Mouse (Mus musculus) liver, embryonic 12.5 days (tissue): ENCODE data around the gene Cdip1. TPM values are rescaled to one million over a fixed set of nuclear protein-coding genes. Genes with fewer than 3 reads are reported as not detected.
A peak's percentile ranks its signal among the peaks of the same experiment; 100 is the strongest.
"Not testable (repeated sequence)": the region's sequence is repeated elsewhere in the genome, so short reads cannot be mapped to it uniquely, and the experiment has no call there.

Experiments used
- ATAC-seq: fragments of 200-750 bp; cut with Nextera tagmentation; 2 replicates; pipeline ENCODE4 v1.8.0; 2017; ENCODE audit warnings: moderate number of reproducible peaks, mild to moderate bottlenecking, moderate library complexity
- H3K27ac ChIP-seq: fragments of 300-500 bp; sonication (generic); 2 replicates; pipeline ENCODE4 v1.5.1; 2016; ENCODE audit warnings: mild to moderate bottlenecking
- H3K27me3 ChIP-seq: fragments of 300-500 bp; sonication (generic); replicated peaks from 2 replicates; pipeline ENCODE4 v1.6.1; 2016; ENCODE audit warnings: mild to moderate bottlenecking, moderate library complexity
- H3K36me3 ChIP-seq: fragments of 300-500 bp; sonication (generic); 2 replicates; pipeline ENCODE4 v1.6.1; 2016; ENCODE audit warnings: mild to moderate bottlenecking, moderate library complexity
- H3K4me1 ChIP-seq: fragments of 300-500 bp; sonication (generic); 2 replicates; pipeline ENCODE4 v1.6.1; 2016
- H3K4me2 ChIP-seq: fragments of 300-500 bp; sonication (generic); 2 replicates; pipeline ENCODE4 v1.6.1; 2016; ENCODE audit warnings: mild to moderate bottlenecking, moderate library complexity
- H3K4me3 ChIP-seq: fragments of 300-500 bp; sonication (generic); 2 replicates; pipeline ENCODE4 v1.5.1; 2016; ENCODE audit warnings: mild to moderate bottlenecking, moderate library complexity
- H3K9ac ChIP-seq: fragments of 300-500 bp; sonication (generic); 2 replicates; pipeline ENCODE4 v1.6.1; 2016; ENCODE audit warnings: mild to moderate bottlenecking, moderate library complexity
- H3K9me3 ChIP-seq: fragments of 300-500 bp; sonication (generic); replicated peaks from 2 replicates; pipeline ENCODE4 v1.6.1; 2016; ENCODE audit warnings: mild to moderate bottlenecking, moderate library complexity
- WGBS: fragments of 180-500 bp; shearing (Covaris S2); methylation state at CpG from one replicate; pipeline ENCODE4 v1.1.7; 2016; ENCODE audit not compliant: insufficient replicate concordance; 5-methylcytosine and 5-hydroxymethylcytosine counted together
- polyA plus RNA-seq: library from polyadenylated mRNA; unstranded; fragments of >200 nt; fragmentation: Nextera tagmentation; extraction: Ambion mirVana; gene quantifications from 2 replicates; pipeline ENCODE4 v1.2.1, GENCODE M21; 2016

Cdip1 gene
- polyA plus RNA-seq, 1 experiment from 2014 or later = 25.7 TPM

DNA sequence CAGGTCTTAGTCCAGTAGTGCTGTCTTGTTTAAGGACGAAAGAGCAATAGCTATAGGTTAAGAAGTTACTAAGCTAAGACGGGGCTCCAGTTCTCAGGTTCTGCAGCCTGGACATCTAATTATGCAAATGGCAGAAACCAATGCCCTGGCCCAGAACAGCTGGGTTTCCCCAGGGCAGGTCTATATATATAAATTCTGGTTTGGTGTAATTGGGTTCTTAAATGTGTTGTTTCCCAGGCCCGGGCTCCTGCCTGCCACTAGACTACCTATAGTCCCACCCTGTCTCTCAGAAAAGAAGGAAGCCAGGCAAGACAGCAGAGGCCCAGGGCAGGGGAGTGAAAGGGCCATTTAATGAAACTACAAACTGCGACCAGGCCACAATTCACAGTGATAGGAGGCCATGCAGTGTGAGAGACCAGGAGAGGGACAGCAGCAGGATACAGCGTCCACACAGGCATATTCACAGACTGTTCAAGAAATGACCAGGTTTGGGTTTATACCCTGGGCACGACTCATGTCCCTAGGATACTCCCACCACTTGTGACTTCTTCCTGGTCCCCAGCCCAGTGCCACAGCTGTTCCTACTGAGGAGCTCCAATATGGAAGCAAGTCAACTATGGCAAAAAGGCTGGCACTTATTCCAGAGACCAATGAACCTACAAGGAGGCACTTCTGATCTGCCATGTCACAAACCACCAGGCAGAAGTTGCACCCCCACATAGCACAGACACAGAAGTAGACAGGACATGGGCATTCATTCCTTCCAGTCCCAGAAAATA is 22.9 kb downstream of the Cdip1 start:
- H3K9me3 ChIP-seq = no peaks in the 10 kb centered on the region
- H3K4me3 ChIP-seq = no peak overlapping the region
- no peak for ATAC-seq
- 68% methylated on average over 6 of the region's 6 CpGs for WGBS
- no peaks in the 10 kb centered on the region for H3K27me3 ChIP-seq
- H3K4me2 ChIP-seq = no peak overlapping the region
- no peak overlapping the region for H3K9ac ChIP-seq
- H3K27ac ChIP-seq = no peak overlapping the region
- H3K36me3 ChIP-seq = peaks cover 85% of the 10 kb centered on the region
- H3K4me1 ChIP-seq = no peaks in the 10 kb centered on the region

DNA sequence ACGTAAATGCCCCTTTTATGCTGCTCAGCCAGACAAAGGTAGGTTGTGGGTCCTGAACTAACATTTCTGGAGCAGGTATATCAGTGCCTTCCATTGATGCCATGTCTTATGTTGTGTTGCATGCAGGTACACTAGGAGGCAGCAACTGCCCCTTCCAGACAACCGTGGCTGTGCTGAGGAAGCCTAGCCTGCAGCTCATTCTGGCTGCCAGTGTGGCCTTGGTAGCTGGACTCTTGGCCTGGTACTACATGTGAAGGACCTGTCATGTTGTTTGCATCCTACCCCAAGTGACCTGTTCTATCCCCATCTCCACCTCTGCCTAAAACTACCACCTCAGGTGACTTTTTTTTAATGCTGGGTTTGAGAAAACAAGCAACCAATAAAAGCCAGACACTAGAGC is 24.2 kb downstream of the Cdip1 start:
- H3K36me3 ChIP-seq = peaks cover 81% of the 10 kb centered on the region
- H3K27ac ChIP-seq = no peak overlapping the region
- no peak for ATAC-seq

DNA sequence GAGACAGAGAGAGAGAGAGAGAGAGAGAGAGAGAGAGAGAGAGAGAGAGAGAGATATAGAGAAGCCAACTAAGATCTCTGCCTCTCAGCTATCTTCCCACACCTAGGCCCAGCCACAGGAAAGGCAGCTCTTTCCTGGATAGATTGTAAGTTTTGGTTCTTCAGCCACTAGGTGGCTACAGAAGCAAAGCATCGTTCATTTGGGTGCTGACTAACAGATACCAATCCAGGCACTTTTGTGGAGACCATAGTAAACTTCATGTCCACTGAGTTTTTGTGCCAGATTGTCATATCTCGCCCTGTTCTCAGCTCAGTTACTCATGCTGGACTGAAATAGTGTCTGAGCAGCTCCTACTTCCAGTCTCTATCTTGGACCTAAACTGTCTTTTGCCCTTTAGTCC is 26.8 kb downstream of the Cdip1 start:
- peaks cover 55% of the 10 kb centered on the region for H3K36me3 ChIP-seq
- H3K9ac ChIP-seq = no peak overlapping the region
- no peaks in the 10 kb centered on the region for H3K27me3 ChIP-seq
- H3K4me3 ChIP-seq = no peak overlapping the region
- 0 out of 2 replicates have a peak, but pooled peaks have one; percentile 51 for ATAC-seq
- no peaks in the 10 kb centered on the region for H3K4me1 ChIP-seq
- 33% methylated on average over 2 of the region's 2 CpGs for WGBS
- no peaks in the 10 kb centered on the region for H3K9me3 ChIP-seq
- H3K4me2 ChIP-seq = no peak overlapping the region
- no peak overlapping the region for H3K27ac ChIP-seq

More for the DNA sequence above, 24.2 kb downstream of the Cdip1 start:
- H3K4me1 ChIP-seq = no peaks in the 10 kb centered on the region
- no peak overlapping the region for H3K4me3 ChIP-seq
- 75% methylated on average over 2 of the region's 2 CpGs for WGBS
- H3K9me3 ChIP-seq = no peaks in the 10 kb centered on the region
- H3K4me2 ChIP-seq = no peak overlapping the region
- no peak overlapping the region for H3K9ac ChIP-seq
- no peaks in the 10 kb centered on the region for H3K27me3 ChIP-seq

DNA sequence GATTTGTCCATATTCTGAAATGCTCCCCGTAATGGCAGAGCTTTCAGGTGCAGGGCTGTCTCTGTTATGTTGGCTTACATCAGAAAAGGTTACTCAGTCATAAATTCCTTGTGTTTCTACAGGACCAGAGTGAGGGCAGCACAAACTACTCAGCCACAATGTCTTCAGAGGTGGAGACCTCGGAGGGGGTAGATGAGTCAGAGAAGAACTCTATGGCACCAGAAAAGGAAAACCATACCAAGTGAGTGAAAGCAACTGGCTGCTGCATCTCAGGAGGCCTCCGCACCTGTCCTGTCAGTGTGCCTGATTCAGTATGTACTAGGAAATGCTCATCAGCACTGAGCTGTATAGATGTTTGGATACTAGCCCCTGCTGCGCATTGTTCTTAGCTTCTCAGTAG is 27.7 kb downstream of the Cdip1 start:
- Histone ChIP-seq H3K4me1 (peaks cover 4% of the 10 kb centered on the region), H3K4me3 (no peak overlapping the region), H3K9ac (no peak overlapping the region), H3K27ac (no peak overlapping the region), H3K27me3 (no peaks in the 10 kb centered on the region), H3K36me3 (peaks cover 47% of the 10 kb centered on the region), H3K9me3 (no peaks in the 10 kb centered on the region), H3K4me2 (no peak overlapping the region)
- WGBS = 83% methylated on average over 4 of the region's 4 CpGs
- no peak for ATAC-seq

- Histone ChIP-seq H3K9ac (peak overlapping the region; percentile 63), H3K4me2 (peak overlapping the region; percentile 59), H3K4me1 (peaks cover 17% of the 10 kb centered on the region), H3K4me3 (peak overlapping the region; percentile 55), H3K27ac (peak overlapping the region; percentile 58; the same call in 1 of the 2 replicates)
- ATAC-seq = peak; percentile 82
- H3K9me3 ChIP-seq, H3K27me3 ChIP-seq, H3K36me3 ChIP-seq: not testable (repeated sequence)
- WGBS = 5% methylated on average over 35 of the region's 42 CpGs
Measured at GRCm38 (mm10) chr16:4756660-4757335, 33.3 kb downstream of the Cdip1 start.

- ATAC-seq = no peak
- no peak overlapping the region for H3K4me2 ChIP-seq
- peaks cover 17% of the 10 kb centered on the region for H3K4me1 ChIP-seq
- no peak overlapping the region for H3K27ac ChIP-seq
- H3K9me3 ChIP-seq = no peaks in the 10 kb centered on the region
- H3K36me3 ChIP-seq = peaks cover 4% of the 10 kb centered on the region
- WGBS = 77% methylated on average over 3 of the region's 3 CpGs
- no peaks in the 10 kb centered on the region for H3K27me3 ChIP-seq
- H3K4me3 ChIP-seq = no peak overlapping the region
- no peak overlapping the region for H3K9ac ChIP-seq
Measured at GRCm38 (mm10) chr16:4754045-4754444, 36.0 kb downstream of the Cdip1 start.

GRCm38 (mm10) chr16:4752155-4752554 is 37.9 kb downstream of the Cdip1 start:
- H3K4me2 ChIP-seq = no peak overlapping the region
- no peaks in the 10 kb centered on the region for H3K9me3 ChIP-seq
- H3K9ac ChIP-seq = no peak overlapping the region
- WGBS = 82% methylated on average over 3 of the region's 3 CpGs
- H3K36me3 ChIP-seq = peaks cover 4% of the 10 kb centered on the region
- no peak overlapping the region for H3K27ac ChIP-seq
- no peak for ATAC-seq
- H3K27me3 ChIP-seq = no peaks in the 10 kb centered on the region
- H3K4me3 ChIP-seq = no peak overlapping the region
- H3K4me1 ChIP-seq = peaks cover 10% of the 10 kb centered on the region

DNA sequence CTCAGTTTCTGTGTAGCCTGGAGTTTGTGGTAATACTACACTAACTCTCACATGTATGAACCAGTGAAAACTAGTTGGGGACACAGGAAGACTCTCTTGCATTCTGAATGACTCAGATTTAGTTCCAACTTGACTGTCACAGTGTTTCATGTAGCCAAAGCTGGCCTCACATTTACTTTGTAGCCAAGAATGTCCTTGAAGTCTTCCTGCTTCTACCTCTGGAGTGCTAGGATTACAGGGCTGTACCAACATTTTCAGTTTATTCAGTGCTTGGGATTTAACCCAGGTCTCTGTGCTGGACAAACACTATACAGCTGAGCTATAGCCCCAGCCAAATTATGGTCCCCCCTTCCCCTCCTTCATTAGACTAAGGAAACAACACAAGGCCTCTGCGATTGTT is 47.9 kb downstream of the Cdip1 start:
- no peaks in the 10 kb centered on the region for H3K4me1 ChIP-seq
- H3K9ac ChIP-seq = no peak overlapping the region
- peaks cover 17% of the 10 kb centered on the region for H3K36me3 ChIP-seq
- no peaks in the 10 kb centered on the region for H3K27me3 ChIP-seq
- H3K27ac ChIP-seq = no peak overlapping the region
- no peak for ATAC-seq
- H3K4me3 ChIP-seq = no peak overlapping the region
- H3K9me3 ChIP-seq = no peaks in the 10 kb centered on the region
- H3K4me2 ChIP-seq = no peak overlapping the region
- WGBS = 87% methylated on average over 1 of the region's 1 CpGs

DNA sequence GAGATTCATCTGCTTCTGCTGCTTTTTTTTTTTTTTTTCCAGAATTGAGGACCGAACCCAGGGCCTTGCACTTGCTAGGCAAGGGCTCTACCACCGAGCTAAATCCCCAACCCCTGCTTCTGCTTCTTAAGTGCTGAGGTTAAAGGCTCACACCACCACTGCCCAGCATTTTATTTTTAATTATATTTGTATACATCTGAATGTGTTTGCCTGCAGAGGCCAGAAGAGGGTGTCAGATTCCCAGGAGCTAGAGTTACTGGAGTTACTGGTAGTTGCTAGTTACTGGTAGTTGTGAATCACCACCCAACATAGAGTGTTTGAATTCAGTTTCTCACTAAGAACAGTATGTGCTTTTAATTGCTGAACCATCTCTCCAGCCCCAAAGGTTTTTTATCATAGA is 50.1 kb downstream of the Cdip1 start:
- WGBS = 68% methylated on average over 2 of the region's 2 CpGs
- peaks cover 20% of the 10 kb centered on the region for H3K36me3 ChIP-seq
- H3K27ac ChIP-seq = no peak overlapping the region
- no peaks in the 10 kb centered on the region for H3K4me1 ChIP-seq
- H3K4me2 ChIP-seq = no peak overlapping the region
- no peak for ATAC-seq
- H3K4me3 ChIP-seq = no peak overlapping the region
- H3K27me3 ChIP-seq = no peaks in the 10 kb centered on the region
- no peaks in the 10 kb centered on the region for H3K9me3 ChIP-seq
- no peak overlapping the region for H3K9ac ChIP-seq

DNA sequence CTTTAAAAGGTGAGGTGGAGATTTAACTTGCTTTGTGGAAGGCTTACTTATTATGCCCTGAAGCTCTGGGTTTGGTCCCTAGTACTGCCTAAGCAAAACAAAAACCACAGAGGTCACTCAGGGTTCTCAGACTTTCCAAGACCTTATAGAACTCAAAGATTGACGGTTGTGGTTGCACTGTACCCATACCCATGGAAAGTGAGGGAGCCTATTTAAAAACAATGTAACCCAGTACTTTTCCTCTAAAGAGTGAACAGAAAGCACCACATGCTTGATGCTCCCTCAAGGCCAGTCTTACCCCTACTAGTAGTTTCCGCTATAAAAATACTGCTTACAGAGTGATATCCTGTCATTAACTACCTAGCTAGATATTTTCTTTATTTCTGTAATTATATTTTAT is 53.8 kb downstream of the Cdip1 start:
- H3K27ac ChIP-seq = no peak overlapping the region
- H3K36me3 ChIP-seq = peaks cover 3% of the 10 kb centered on the region; the same call in 1 of the 2 replicates
- no peaks in the 10 kb centered on the region for H3K27me3 ChIP-seq
- peaks cover 4% of the 10 kb centered on the region; the same call in 1 of the 2 replicates for H3K4me1 ChIP-seq
- no peaks in the 10 kb centered on the region for H3K9me3 ChIP-seq
- no peak for ATAC-seq
- no peak overlapping the region for H3K4me3 ChIP-seq
- WGBS = 67% methylated on average over 2 of the region's 2 CpGs
- no peak overlapping the region for H3K9ac ChIP-seq
- no peak overlapping the region for H3K4me2 ChIP-seq

DNA sequence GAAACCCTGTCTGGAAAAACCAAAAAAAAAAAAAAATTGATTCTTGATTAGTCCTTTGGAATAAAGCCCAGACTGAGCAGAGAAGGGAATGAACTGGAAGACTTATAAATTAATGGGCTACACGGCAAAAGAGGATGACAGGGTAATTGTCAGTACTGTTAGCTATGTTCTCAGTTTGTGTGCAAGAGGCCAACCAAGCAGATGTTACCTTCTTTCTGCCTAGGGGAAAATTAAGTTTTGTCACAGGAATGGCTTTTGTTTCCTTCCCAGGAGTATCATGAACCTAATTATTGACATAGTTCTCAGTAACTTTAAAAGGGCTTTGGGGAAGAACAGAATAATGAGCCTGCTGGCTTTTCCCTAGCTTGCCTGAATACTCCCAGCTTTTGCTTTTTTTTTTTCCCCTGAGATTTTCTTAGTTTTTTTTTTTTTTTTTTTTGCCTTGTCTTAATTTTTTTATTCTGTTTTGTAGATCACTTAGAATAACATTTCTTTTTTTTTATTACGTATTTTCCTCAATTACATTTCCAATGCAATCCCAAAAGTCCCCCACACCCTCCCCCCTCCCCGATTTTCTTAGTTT is 59.2 kb downstream of the Cdip1 start:
- ATAC-seq = no peak
- Histone ChIP-seq H3K4me2 (no peak overlapping the region), H3K27me3 (no peaks in the 10 kb centered on the region), H3K9me3 (no peaks in the 10 kb centered on the region), H3K4me1 (peaks cover 48% of the 10 kb centered on the region), H3K27ac (no peak overlapping the region), H3K36me3 (peaks cover 3% of the 10 kb centered on the region; the same call in 1 of the 2 replicates), H3K4me3 (no peak overlapping the region), H3K9ac (no peak overlapping the region)
- 64% methylated on average over 3 of the region's 3 CpGs for WGBS

- Histone ChIP-seq H3K4me2 (peak overlapping the region; percentile 95; the same call in 1 of the 2 replicates), H3K27ac (0 out of 2 replicates have a peak overlapping the region, but pooled peaks have one; percentile 11), H3K36me3 (no peaks in the 10 kb centered on the region; the same call in 1 of the 2 replicates), H3K9ac (no peak overlapping the region), H3K27me3 (no peaks in the 10 kb centered on the region), H3K4me1 (peaks cover 56% of the 10 kb centered on the region), H3K4me3 (no peak overlapping the region), H3K9me3 (no peaks in the 10 kb centered on the region)
- no peak for ATAC-seq
- WGBS = 12% methylated on average over 1 of the region's 1 CpGs
Measured at GRCm38 (mm10) chr16:4727963-4728362, 62.1 kb downstream of the Cdip1 start.
